Mouse (Mus musculus) neural tube, embryonic 15.5 days (tissue): ENCODE measurements around the gene H2-Ab1. TPM values are rescaled to one million over a fixed set of nuclear protein-coding genes. Genes with fewer than 3 reads are reported as not detected.
"Not testable (repeated sequence)": the region's sequence is repeated elsewhere in the genome, so short reads cannot be mapped to it uniquely, and the experiment has no call there.

ENCODE experiments used
- ATAC-seq: fragments of 200-750 bp; cut with Nextera tagmentation; 2 replicates; pipeline ENCODE4 v1.8.0; 2017; ENCODE audit warnings: mild to moderate bottlenecking, moderate TSS enrichment, moderate library complexity; ENCODE audit not compliant: low FRiP score
- H3K27ac ChIP-seq: fragments of 300-500 bp; sonication (generic); replicated peaks from 2 replicates; pipeline ENCODE4 v1.5.1; 2015; ENCODE audit warnings: mild to moderate bottlenecking, inconsistent platforms
- H3K27me3 ChIP-seq: fragments of 300-500 bp; sonication (generic); replicated peaks from 2 replicates; pipeline ENCODE4 v1.6.1; 2015; ENCODE audit warnings: inconsistent platforms
- H3K36me3 ChIP-seq: fragments of 300-500 bp; sonication (generic); 2 replicates; pipeline ENCODE4 v1.6.1; 2015; ENCODE audit warnings: inconsistent platforms
- H3K4me1 ChIP-seq: fragments of 300-500 bp; sonication (generic); 2 replicates; pipeline ENCODE4 v1.6.1; 2015; ENCODE audit warnings: inconsistent platforms
- H3K4me2 ChIP-seq: fragments of 300-500 bp; sonication (generic); 2 replicates; pipeline ENCODE4 v1.6.1; 2015; ENCODE audit warnings: inconsistent platforms, mild to moderate bottlenecking, moderate library complexity
- H3K4me3 ChIP-seq: fragments of 300-500 bp; sonication (generic); replicated peaks from 2 replicates; pipeline ENCODE4 v1.5.1; 2015; ENCODE audit warnings: mild to moderate bottlenecking, inconsistent platforms
- H3K9ac ChIP-seq: fragments of 300-500 bp; sonication (generic); replicated peaks from 2 replicates; pipeline ENCODE4 v1.6.1; 2015; ENCODE audit warnings: mild to moderate bottlenecking, inconsistent platforms
- H3K9me3 ChIP-seq: fragments of 300-500 bp; sonication (generic); replicated peaks from 2 replicates; pipeline ENCODE4 v1.6.1; 2016; ENCODE audit warnings: inconsistent platforms
- WGBS: fragments of 180-500 bp; shearing (Covaris S2); methylation state at CpG from one replicate; pipeline ENCODE4 v1.1.7; 2015; ENCODE audit warnings: mixed read lengths; 5-methylcytosine and 5-hydroxymethylcytosine counted together
- polyA plus RNA-seq: library from polyadenylated mRNA; unstranded; fragments of >200 nt; fragmentation: Nextera tagmentation; extraction: Ambion mirVana; gene quantifications from 2 replicates; pipeline ENCODE4 v1.2.1, GENCODE M21; 2015

Gene H2-Ab1
- polyA plus RNA-seq, 1 experiment from 2014 or later, result 1.4 TPM

- not testable (repeated sequence) for H3K27ac ChIP-seq, H3K27me3 ChIP-seq, H3K9me3 ChIP-seq, H3K4me2 ChIP-seq, ATAC-seq, H3K4me1 ChIP-seq, H3K4me3 ChIP-seq, H3K36me3 ChIP-seq, H3K9ac ChIP-seq
- 92% methylated on average over 3 of the region's 3 CpGs for WGBS
Observed at GRCm38 (mm10) chr17:34310526-34310925, 53.0 kb downstream of the H2-Ab1 start.

- H3K9me3 ChIP-seq, result no peaks in the 10 kb centered on the region
- H3K27me3 ChIP-seq, result no peaks in the 10 kb centered on the region
- no peak overlapping the region for H3K9ac ChIP-seq
- no peak overlapping the region for H3K4me2 ChIP-seq
- 80% methylated on average over 1 of the region's 1 CpGs for WGBS
- no peak for ATAC-seq
- no peak overlapping the region for H3K27ac ChIP-seq
- H3K36me3 ChIP-seq, result no peaks in the 10 kb centered on the region
- no peak overlapping the region for H3K4me3 ChIP-seq
- peaks cover 5% of the 10 kb centered on the region for H3K4me1 ChIP-seq
Observed at GRCm38 (mm10) chr17:34312185-34312584, 54.7 kb downstream of the H2-Ab1 start.

- H3K9me3 ChIP-seq, result no peaks in the 10 kb centered on the region
- H3K27me3 ChIP-seq, result no peaks in the 10 kb centered on the region
- H3K27ac ChIP-seq, result no peak overlapping the region
- 38% methylated on average over 3 of the region's 3 CpGs for WGBS
- H3K4me1 ChIP-seq, result peaks cover 5% of the 10 kb centered on the region
- H3K4me2 ChIP-seq, result no peak overlapping the region
- H3K36me3 ChIP-seq, result no peaks in the 10 kb centered on the region
- no peak; the same call in 1 of the 2 replicates for ATAC-seq
- H3K4me3 ChIP-seq, result no peak overlapping the region
- H3K9ac ChIP-seq, result no peak overlapping the region
Observed at GRCm38 (mm10) chr17:34313393-34313792, 55.9 kb downstream of the H2-Ab1 start.

GRCm38 (mm10) chr17:34314286-34314685, 56.8 kb downstream of the H2-Ab1 start:
- Histone ChIP-seq H3K9ac (no peak overlapping the region), H3K4me3 (no peak overlapping the region), H3K27ac (no peak overlapping the region), H3K27me3 (no peaks in the 10 kb centered on the region), H3K4me1 (peaks cover 3% of the 10 kb centered on the region), H3K9me3 (no peaks in the 10 kb centered on the region), H3K4me2 (no peak overlapping the region), H3K36me3 (no peaks in the 10 kb centered on the region)
- WGBS, result 74% methylated on average over 9 of the region's 9 CpGs
- ATAC-seq, result no peak

DNA sequence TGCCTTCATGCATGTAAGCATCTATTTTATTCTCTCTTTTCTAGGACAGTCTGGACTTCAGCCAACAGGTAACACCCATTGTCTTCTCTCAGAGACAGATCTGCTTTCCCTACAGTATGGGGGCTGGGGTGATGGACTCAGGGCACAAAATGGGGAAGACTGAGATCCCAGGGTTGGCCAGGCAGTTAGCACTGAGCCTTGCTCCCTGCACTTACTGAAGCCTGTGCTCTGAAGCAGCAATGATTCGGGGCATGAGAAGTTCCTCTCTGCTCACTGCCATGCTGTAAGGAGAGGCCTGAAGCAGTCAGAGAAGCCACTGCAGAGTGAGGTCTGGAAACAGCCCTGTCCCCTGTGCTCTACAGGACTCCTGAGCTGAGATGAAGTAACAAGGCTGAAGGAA, 58.0 kb downstream of the H2-Ab1 start:
- Histone ChIP-seq H3K4me1 (no peaks in the 10 kb centered on the region), H3K9ac (no peak overlapping the region), H3K4me2 (no peak overlapping the region), H3K36me3 (no peaks in the 10 kb centered on the region), H3K9me3 (no peaks in the 10 kb centered on the region), H3K27ac (no peak overlapping the region), H3K27me3 (no peaks in the 10 kb centered on the region), H3K4me3 (no peak overlapping the region)
- no peak for ATAC-seq
- 91% methylated on average over 1 of the region's 1 CpGs for WGBS

DNA sequence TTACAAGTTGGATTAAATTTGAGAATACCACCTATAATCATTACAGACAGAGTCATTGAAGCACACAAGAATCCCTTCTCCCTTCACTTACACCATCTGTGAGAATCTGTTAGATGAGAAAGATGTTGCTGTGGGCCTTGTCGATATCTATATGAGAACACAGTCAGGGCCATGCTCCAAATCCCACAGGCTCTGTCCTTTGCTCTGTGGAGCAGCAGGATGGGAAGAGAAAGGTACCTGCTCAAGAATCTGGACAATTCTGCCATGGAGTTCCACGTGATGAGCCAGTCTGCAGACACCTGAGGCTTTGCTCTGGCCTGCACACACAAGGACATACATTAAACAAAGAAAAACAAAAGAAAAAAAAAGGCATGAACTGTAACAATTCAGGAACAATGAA, 59.2 kb downstream of the H2-Ab1 start:
- no peaks in the 10 kb centered on the region for H3K4me1 ChIP-seq
- 76% methylated on average over 2 of the region's 2 CpGs for WGBS
- no peak for ATAC-seq
- no peak overlapping the region for H3K27ac ChIP-seq
- H3K36me3 ChIP-seq, result no peaks in the 10 kb centered on the region
- H3K9ac ChIP-seq, result no peak overlapping the region
- H3K4me3 ChIP-seq, result no peak overlapping the region
- no peaks in the 10 kb centered on the region for H3K9me3 ChIP-seq
- H3K4me2 ChIP-seq, result no peak overlapping the region
- H3K27me3 ChIP-seq, result no peaks in the 10 kb centered on the region

DNA sequence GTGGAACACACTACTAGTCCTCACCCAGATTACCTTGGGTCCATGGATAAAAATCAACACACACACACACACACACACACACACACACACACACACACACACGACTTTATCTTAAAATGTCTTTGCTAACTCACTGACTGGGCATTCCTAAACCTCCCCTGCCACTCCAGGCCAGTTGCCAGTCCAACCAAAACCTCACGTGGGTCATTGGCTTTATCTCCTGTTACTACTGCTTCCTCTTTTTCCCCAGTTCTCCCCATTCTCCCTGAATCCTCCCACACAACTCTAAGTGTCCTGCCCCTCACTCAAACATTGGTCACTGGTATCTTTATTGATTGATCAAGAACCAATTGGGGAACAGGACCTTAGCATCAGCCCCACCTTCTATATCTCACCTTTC, 59.8 kb downstream of the H2-Ab1 start:
- no peak overlapping the region for H3K4me3 ChIP-seq
- no peaks in the 10 kb centered on the region for H3K9me3 ChIP-seq
- H3K36me3 ChIP-seq, result no peaks in the 10 kb centered on the region
- H3K9ac ChIP-seq, result no peak overlapping the region
- WGBS, result 37% methylated on average over 2 of the region's 2 CpGs
- H3K27me3 ChIP-seq, result no peaks in the 10 kb centered on the region
- no peak for ATAC-seq
- no peaks in the 10 kb centered on the region for H3K4me1 ChIP-seq
- H3K4me2 ChIP-seq, result no peak overlapping the region
- H3K27ac ChIP-seq, result no peak overlapping the region

Other genes starting within 250 kb of the H2-Ab1 start
- 21.9 and 24.4 TPM in 2 replicates for gene Ring1, start 233.0 kb upstream of the H2-Ab1 start, polyA plus RNA-seq
- 68.4 and 71.4 TPM in 2 replicates for gene H2-Ke6, start 229.6 kb upstream of the H2-Ab1 start, polyA plus RNA-seq
- gene Slc39a7, start 226.0 kb upstream of the H2-Ab1 start, polyA plus RNA-seq, result 167 and 170 TPM in 2 replicates
- gene Rxrb, start 225.9 kb upstream of the H2-Ab1 start, polyA plus RNA-seq, result 54.4 and 57.7 TPM in 2 replicates
- 8.3 and 9.4 TPM in 2 replicates for gene Col11a2, start 218.3 kb upstream of the H2-Ab1 start, polyA plus RNA-seq
- 0.19 and 2.5 TPM in 2 replicates for gene H2-Oa, start 165.3 kb upstream of the H2-Ab1 start, polyA plus RNA-seq
- 19.8 and 31.3 TPM in 2 replicates for gene H2-DMa, start 138.1 kb upstream of the H2-Ab1 start, polyA plus RNA-seq
- 115 and 122 TPM in 2 replicates for gene Brd2, start 135.1 kb upstream of the H2-Ab1 start, polyA plus RNA-seq
- 0.17 and 5.5 TPM in 2 replicates for gene H2-DMb2, start 114.4 kb upstream of the H2-Ab1 start, polyA plus RNA-seq
- gene H2-DMb1, start 104.6 kb upstream of the H2-Ab1 start, polyA plus RNA-seq, result 0.29 and 4.2 TPM in 2 replicates
- gene Tap1, start 70.1 kb upstream of the H2-Ab1 start, polyA plus RNA-seq, result 3.5 and 12.0 TPM in 2 replicates
- 2.1 and 35.0 TPM in 2 replicates for gene Psmb9, start 69.9 kb upstream of the H2-Ab1 start, polyA plus RNA-seq
- 3.8 and 80.4 TPM in 2 replicates for gene Psmb8, start 60.0 kb upstream of the H2-Ab1 start, polyA plus RNA-seq
- 1.9 and 15.0 TPM in 2 replicates for gene Tap2, start 54.2 kb upstream of the H2-Ab1 start, polyA plus RNA-seq
- 0.08 and 0.26 TPM in 2 replicates for gene H2-Ob, start 18.8 kb upstream of the H2-Ab1 start, polyA plus RNA-seq
- gene H2-Aa, start 30.1 kb downstream of the H2-Ab1 start, polyA plus RNA-seq, result 0.97 and 82.8 TPM in 2 replicates
- gene H2-Eb1, start 48.2 kb downstream of the H2-Ab1 start, polyA plus RNA-seq, result 4.0 and 55.6 TPM in 2 replicates
- 0.19 and 0.54 TPM in 2 replicates for gene H2-Eb2, start 68.0 kb downstream of the H2-Ab1 start, polyA plus RNA-seq
- gene Btnl2, start 97.1 kb downstream of the H2-Ab1 start, polyA plus RNA-seq, result not detected in 2 replicates
- gene Btnl1, start 119.4 kb downstream of the H2-Ab1 start, polyA plus RNA-seq, result not detected in 2 replicates
- gene BC051142, start 141.1 kb downstream of the H2-Ab1 start, polyA plus RNA-seq, result 5.1 and 5.5 TPM in 2 replicates
- 0.74 TPM in 1 of 2 replicates, not detected in the other for gene Btnl4, start 219.6 kb downstream of the H2-Ab1 start, polyA plus RNA-seq